Mouse (Mus musculus): ENCODE measurements around the gene Bloc1s4. TPM values are rescaled to one million over a fixed set of nuclear protein-coding genes. Genes with fewer than 3 reads are reported as not detected.

Bloc1s4 gene
- polyA plus RNA-seq, 1 experiment from 2014 or later = 16.3 TPM

DNA sequence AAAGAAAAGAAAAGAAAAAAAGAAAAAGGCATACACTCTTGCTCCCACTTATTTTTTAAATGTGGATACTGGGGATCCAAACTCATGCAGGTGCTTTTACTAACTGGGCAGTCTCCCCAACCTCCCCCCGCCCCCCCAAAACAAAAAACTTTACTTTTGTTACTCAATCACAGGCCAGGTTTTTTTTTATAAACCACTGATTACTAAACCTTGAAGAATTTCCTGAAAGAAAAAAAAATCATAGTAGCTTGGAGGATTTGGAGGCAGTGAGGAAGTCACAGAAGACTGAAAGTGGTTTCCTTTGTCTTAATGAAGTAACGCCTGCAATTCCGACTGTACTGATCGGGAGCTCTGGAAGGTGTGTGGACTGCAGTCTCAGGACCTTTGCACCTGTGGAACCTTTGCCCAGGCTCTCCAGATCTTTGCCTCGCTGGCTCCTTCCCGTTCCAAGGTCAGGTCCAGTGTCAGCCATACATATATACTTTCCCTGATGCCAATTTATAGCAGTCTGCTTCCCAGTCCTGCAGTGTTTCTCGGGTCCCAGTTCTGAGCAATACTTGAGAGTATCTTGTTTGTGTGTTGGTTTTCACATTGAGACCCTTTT lies 50.3 kb downstream of the Bloc1s4 start:
- H3K9me3 ChIP-seq (replicated peaks) = no peaks in the 10 kb centered on the region
- 49% methylated on average over 7 of the region's 7 CpGs for WGBS (ENCODE audit: insufficient replicate concordance)
- no peak overlapping the region for H3K9ac ChIP-seq
- no peak overlapping the region for H3K4me3 ChIP-seq (replicated peaks)
- no peaks in the 10 kb centered on the region; the same call in 1 of the 2 replicates for H3K36me3 ChIP-seq (replicated peaks)
- H3K27ac ChIP-seq (replicated peaks) = no peak overlapping the region
- no peak overlapping the region for H3K4me2 ChIP-seq
- peaks cover 59% of the 10 kb centered on the region for H3K4me1 ChIP-seq (replicated peaks)
- H3K27me3 ChIP-seq = peaks cover 19% of the 10 kb centered on the region
- ATAC-seq (ENCODE audit: insufficient read depth) = no peak

Other genes with a start within 250 kb of the Bloc1s4 start
- gene Tbc1d14, start 155.4 kb downstream of the Bloc1s4 start, polyA plus RNA-seq (2015; fragmentation: Nextera tagmentation; extraction: Ambion mirVana) = 9.0 and 9.5 TPM in 2 replicates
- 22.1 and 22.2 TPM in 2 replicates for gene D5Ertd579e, start 52.6 kb downstream of the Bloc1s4 start, polyA plus RNA-seq (2015; fragmentation: Nextera tagmentation; extraction: Ambion mirVana)
- 144 and 145 TPM in 2 replicates for gene Mrfap1, start 48.1 kb upstream of the Bloc1s4 start, polyA plus RNA-seq (2015; fragmentation: Nextera tagmentation; extraction: Ambion mirVana)
- gene Man2b2, start 82.0 kb upstream of the Bloc1s4 start, polyA plus RNA-seq (2015; fragmentation: Nextera tagmentation; extraction: Ambion mirVana) = 16.1 and 18.0 TPM in 2 replicates
- gene Ppp2r2c, start 119.9 kb upstream of the Bloc1s4 start, polyA plus RNA-seq (2015; fragmentation: Nextera tagmentation; extraction: Ambion mirVana) = not detected in 2 replicates
- 1.6 TPM in 2 replicates for gene Wfs1, start 240.6 kb upstream of the Bloc1s4 start, polyA plus RNA-seq (2015; fragmentation: Nextera tagmentation; extraction: Ambion mirVana)

All from liver, embryonic 15.5 days (tissue).